Mouse (Mus musculus): Measurements from ENCODE around the gene Gm20388.

The Gm20388 gene

DNA sequence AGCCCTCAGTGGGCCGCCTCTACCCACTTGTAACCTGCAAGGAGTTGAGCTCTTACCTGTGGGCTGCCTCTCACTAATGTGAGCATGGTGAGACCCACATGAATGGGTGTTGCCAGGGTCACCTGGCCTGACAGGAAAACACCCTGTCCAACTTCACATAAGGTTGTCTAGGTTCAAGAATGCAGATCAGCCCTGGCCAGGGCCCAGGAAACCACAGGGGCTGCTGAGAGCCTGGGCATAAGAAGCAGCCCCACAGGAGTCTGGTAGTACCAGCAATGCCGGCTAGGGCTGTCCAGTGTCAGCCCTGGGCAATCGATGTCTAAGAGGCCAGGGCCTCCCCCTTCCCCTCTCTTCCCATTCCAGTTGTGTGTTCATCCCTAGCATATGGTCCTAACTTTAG, 2377.7 kb downstream of the Gm20388 start:
- no peak for DNase-seq (ENCODE audit: low spot score in 2 of 2)

DNA sequence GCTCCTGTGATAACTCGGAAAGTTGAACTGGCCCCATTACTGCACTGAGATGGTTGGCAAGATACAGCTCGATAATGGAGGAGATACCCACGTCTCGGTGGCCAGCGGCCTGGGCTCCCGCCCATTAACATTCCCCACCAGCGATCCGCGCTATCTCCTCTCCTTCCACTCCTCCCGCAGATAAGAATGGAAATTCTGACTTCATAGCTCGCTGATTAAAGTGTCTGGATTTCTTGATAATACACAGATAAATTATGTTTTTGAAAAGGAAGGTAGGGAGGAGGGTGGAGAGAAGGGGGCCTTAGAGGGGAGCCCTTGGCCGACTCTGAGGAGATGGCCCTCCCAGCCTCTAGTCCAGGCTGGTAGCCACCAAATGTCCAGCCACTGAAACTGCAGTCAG, 2380.4 kb downstream of the Gm20388 start:
- no peak for DNase-seq (ENCODE audit: low spot score in 2 of 2)

DNA sequence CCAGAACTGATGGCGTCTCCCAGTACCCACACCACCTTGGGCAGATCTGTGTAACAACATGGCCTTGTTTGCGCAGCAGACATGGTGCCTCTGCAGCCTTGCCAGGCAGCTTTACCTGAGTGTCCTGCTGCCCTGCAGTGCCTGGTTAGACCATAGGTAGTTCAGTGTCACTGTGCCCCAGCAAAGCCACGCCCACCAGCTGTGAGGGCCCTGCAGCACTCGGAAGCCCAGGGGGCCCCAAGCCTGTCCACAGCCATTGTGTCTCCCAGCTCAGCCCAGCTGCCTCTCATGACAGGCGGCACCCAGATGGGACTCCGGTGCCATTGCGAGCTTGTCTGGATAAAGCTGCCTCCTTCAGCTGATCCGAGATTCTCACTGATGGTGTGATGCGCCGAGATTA, 2380.9 kb downstream of the Gm20388 start:
- DNase-seq (ENCODE audit: low spot score in 2 of 2): no peak

DNA sequence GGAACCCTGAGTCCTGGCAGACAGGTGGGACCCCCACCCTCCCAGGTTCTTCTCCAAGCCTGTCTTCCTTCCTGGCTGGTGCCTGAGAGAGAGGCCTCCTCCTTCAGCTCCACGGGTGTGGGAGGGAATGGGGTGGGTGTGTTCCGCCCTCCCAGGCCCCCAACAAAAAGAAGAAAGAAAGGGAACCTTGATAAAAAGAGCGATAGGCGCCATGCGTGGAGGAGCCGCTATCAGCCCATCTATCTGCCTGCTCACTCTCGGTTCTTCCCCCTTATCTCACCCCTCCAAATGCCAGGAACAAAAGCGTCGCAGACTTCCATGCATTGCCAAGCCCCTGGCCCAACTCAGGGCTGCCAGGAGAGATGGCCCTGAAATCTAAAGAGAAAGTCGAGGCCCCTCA, 2382.8 kb downstream of the Gm20388 start:
- DNase-seq (ENCODE audit: low spot score in 2 of 2): no peak

DNA sequence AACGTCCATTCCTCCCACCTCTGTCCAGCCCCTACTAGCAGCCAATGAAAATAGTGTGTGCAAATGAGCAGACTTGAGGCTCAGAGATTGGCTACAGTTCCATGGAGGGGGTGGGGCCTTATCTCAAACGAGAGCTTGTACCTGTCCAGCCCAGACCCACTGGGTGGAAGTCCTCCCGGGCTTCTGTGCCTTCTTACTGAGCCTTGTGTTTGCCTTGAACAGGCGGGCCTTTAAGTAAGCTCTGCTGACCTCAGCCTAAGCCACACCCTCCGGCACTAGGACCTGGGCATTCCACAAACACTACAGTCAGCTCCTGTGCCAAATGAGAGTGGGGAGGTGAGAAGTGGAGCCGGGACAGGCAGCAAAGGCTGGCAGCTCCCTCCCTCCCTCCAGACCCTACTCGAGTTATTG, 2383.6 kb downstream of the Gm20388 start:
- DNase-seq (ENCODE audit: low spot score in 2 of 2): no peak

DNA sequence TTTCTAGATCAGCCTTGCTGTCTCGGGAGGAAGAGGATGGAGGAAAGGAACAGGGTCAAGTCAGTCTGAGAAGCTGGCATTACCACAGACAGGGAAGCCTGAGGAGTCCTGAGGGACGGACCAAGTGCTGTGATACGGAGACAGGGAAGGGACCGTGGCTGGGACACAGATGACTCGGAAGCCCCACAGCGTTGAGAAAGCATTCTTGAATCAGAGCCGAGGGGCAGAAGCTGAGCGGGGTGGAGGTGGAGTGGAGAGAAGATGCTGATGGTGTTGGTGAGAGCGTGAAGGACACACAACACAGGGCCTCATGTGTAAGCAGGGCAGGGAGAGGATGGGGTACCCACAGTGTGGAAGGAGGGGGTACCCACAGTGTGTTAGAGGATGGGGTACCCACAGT, 2384.7 kb downstream of the Gm20388 start:
- no peak for DNase-seq (ENCODE audit: low spot score in 2 of 2)

DNA sequence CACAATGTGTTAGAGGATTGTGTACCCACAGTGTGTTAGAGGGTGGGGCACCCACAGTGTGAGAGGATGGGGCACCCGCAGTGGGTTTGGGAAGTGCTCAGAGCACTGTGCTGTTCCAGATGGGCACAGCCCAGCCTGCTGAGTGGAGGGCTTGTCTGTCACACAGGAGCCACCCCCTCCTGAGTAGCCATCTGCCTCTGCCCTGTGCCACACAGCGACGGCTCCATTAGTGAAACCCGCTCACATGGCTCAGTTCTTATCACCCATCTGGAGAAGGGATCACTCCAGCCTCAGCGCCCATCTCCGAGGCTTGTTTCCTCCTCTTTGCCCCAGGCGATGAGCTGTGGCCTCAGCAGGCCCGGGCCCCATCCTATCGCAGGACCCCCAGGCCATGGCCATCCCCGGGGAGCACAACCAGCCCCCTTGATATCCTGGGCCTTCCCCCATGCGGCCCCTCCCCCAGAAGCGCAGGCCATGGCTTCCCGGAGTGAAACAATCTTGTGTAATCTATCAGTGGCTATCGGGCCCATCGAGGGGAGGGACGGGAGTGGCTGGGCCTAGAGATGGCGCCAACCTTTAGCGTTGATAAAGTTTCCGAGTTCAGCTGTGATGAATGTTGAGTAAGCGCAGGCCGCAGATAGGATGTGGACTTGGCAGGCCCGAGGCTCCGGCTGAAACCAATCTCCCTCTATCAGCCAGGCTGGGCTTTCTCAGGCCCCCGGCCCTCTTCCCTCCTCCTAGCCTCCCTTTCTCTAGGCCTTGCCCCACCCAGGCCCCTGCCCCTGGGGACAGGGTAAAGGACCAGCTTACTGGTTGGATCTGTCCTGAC, 2385.7 kb downstream of the Gm20388 start:
- no peak for DNase-seq (ENCODE audit: low spot score in 2 of 2)

DNA sequence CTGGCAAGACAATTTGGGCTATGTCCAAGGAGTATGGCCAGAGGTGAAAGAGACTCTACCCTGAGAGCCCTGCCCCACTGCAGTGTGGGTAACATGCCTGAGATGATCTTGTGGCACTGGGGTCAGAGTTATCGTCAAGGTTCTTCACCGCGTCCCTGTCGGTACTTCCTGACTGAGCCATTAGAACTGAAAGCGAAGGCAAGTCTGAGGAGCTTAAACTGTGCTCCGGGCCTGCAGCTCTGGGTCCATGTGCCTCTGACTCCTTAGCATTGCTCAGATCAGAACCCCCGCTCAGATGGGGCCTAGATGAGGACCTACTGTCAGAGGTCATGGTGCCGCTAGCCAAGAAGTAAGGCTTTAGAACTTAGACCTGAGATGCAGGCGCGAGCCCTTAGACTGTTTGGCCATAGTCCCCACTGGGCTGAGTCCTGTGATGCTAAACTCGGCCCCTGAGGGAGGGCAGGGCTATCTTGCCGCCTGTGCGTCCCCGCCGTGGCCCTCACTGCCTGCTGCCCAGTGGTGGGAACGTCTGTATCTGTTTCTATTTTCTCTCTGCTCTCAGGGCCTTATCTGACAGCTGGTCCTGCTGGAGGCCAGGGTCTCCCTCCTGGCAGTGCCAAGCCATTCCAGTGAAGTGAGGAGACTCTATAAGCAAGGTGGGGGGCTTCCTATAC, 2389.1 kb downstream of the Gm20388 start:
- DNase-seq (ENCODE audit: low spot score in 2 of 2): no peak

DNA sequence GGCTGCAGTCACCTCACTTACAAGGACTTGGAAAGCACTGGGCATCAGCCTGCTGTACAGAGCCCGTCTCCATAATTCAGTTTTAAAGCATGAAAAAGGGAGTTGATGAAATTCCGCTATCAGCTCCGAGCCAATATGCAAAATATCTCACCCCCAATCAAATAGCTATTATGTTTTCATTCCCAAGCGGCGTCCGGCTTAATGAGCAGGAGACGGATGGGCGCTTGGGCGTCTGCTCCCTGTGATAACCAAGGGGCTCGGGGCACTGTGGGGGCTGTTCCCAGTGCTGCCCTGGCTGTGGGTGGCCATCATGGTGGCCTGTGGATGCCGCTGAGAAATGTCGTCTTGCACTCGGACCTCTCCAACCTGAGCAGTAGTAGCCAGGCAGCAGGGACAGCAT, 2390.4 kb downstream of the Gm20388 start:
- no peak for DNase-seq (ENCODE audit: low spot score in 2 of 2)

DNA sequence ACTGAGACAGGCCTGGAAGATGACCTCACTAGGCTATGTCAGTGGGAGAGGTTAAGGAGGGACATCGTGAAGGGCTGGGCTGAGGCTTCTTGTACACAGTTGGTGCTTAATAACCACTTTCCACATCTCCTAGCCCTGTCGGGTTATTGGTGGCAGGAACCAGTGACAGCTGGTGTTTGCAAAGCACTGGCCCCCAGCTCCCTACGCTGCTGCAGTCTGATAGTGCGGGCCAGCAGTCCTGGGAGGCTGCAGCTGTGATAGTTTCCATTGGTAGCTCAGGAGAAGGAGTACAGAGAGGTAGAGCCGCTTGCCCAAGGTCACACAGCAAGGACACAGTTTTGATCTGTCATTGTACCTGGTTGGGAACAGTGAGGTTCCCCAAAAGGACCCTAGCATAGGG, 2391.2 kb downstream of the Gm20388 start:
- DNase-seq (ENCODE audit: low spot score in 2 of 2): no peak

DNA sequence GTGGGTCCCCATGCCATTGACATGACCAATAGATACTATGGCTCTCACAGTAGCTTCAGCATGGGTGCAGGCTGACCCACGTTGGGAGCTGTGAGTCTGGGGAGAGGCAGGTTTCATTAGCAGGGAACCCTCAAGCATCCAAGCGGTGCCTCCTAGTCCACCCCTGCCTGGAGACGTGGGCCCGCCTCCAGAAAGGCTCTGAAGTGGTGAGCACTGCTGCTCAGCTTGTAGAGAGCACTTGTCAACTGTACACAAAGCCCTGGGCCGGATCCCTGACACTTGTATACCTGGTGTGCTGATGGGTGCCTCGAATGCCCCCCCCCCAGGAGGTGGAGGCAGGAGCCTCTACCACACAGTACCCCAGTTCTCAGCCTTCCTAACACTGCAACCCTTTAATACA, 2392.8 kb downstream of the Gm20388 start:
- DNase-seq (ENCODE audit: low spot score in 2 of 2): no peak

DNA sequence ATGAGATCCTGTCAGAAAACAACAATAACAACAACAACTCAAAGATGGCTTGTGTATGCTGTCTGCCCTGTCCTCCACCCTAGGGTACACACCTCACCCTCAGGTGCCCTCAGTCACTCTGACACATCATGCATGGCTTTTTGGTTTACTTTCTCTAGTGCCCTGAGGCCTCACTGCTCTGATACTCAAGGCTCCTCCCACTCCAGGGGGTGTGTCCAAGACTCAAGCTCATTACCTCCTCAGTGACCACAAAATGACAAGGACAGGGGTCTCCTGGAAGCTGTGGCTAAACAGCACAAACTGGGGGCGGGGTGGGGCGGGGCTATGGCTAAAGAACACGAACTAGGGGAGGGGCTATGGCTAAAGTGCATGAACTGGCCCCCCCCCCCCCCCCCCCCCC, 2393.4 kb downstream of the Gm20388 start:
- DNase-seq (ENCODE audit: low spot score in 2 of 2): no peak

DNA sequence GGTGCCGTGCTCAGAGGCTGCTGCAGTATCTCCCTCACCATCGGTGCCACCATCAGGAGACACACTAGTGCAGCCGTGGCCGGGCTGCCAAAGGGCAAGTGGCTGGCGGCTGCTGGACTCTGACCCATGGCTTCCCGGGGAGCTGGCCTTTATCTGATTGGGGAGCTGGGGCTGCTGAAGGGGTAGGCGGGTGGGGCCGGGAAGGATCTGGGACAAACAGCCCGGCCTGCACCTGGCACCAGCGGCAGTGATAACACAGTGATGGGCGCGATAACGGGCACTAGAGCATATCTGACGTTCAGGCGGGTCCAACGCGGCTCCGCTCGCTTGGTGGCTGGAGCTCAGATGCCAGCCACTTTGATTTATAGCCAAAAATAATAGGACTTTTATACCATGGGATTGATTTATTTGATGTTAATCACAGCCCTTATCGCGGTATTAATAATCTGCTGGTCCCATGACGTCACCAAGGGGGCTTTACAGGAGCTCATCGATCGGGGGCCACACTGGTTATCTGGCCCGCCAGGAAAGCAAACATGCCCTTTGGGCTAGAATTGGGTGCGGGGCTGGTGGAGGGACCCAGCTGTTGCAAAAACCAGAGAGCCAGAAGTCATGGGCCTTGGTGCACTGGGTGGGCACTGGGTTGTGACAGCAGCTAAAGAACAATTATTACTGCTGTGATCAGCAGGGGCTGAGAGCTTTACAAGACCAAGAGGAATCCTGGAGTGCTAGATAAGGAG, 2396.2 kb downstream of the Gm20388 start:
- no peak for DNase-seq (ENCODE audit: low spot score in 2 of 2)

DNA sequence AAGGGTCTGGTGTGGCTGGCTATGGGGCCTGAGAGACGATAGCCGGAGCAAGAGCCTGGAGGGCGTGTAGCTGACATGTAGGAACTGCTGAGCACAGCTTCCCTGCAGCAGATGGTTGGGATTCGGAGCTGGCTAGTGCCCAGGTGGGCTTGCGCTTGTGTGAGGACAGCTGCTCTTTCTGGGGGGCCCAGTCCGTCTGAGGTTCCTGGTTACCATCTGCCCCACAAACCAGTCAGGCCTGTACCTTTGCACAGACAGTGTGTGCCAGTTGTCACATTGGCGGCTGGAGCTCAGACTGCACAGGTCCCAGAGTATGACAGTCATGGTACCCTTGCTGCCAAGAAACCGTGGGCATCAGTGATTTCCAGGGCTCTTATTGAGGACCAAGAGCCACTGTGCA, 2397.2 kb downstream of the Gm20388 start:
- no peak for DNase-seq (ENCODE audit: low spot score in 2 of 2)

DNA sequence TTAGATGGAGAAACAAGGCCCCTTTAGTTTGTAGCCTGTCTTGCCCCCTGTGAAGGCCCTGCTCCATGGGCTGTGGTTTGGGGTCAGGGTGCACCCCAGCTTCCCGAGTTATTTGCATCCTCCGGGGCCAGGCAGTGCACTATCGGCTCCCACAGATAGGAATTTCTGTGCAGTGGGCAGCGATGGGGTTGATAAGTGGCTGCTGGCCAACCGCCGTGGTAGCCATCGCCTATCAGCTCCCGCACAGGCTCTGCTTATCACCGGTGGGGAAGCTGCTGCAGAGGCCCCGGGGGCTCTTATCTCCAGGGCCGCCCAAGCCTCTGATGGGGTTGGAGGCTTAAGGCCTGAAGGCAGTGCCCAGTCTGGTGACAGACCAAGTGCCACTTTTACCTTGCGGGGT, 2398.6 kb downstream of the Gm20388 start:
- no peak for DNase-seq (ENCODE audit: low spot score in 2 of 2)

DNA sequence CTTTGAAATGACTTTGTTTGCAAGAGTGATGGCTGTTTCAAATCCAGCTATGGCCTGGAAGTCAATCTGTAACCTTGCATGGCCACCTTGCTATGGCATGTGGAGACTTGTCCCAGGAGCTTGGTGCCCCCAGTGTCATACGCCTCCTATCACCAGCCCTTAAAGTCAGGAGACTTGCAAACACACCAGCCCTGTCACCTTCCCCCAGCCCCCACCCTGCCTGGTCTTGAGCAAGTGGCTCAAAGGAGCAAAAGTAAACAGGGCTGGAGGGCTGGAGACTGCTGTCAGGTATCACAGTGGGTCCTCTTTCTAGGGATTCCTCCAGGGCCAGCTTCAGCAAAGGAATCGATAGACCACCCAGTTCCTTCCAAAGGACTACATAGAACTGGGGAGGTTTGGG, 2400.5 kb downstream of the Gm20388 start:
- DNase-seq (ENCODE audit: low spot score in 2 of 2): no peak

DNA sequence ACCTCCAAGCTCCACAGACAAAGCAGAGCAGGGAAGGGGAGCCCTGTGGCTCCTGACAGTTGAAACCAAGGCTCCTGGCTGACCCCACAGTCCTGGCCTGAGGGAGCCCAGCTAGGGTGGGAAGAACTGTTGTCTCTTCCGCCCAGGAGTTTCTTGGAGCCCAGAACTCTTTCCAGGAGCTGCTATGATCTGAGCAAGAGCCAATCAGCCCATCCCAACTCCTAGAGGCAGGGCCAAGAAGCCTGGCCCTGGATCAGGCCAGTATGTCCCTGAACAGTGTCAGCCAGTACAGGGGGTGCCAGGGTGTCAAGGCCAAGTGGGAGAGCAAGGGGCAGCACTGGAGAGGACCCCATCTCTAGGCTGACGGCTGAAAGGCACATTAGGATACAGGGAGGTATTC, 2401.9 kb downstream of the Gm20388 start:
- no peak for DNase-seq (ENCODE audit: low spot score in 2 of 2)

DNA sequence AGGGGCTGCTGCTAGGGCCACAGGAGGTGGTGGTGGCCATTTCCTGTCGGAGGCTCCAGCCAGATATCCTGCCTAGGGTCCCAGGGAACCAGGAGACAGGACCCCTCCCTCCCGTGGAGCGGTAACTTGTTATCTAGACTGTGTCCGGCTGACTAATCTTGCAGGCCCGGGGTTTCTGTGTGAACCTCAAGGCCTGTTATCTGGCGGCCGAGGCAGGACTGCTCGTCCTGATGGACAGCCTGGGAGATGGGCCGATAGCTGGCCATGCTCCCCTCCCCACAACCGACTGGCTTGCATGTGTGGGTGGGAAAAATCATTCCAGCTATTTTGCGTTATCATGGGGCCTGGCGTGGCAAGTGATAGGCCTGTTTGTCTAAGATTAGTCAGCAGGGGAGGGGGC, 2402.7 kb downstream of the Gm20388 start:
- DNase-seq (ENCODE audit: low spot score in 2 of 2): no peak

DNA sequence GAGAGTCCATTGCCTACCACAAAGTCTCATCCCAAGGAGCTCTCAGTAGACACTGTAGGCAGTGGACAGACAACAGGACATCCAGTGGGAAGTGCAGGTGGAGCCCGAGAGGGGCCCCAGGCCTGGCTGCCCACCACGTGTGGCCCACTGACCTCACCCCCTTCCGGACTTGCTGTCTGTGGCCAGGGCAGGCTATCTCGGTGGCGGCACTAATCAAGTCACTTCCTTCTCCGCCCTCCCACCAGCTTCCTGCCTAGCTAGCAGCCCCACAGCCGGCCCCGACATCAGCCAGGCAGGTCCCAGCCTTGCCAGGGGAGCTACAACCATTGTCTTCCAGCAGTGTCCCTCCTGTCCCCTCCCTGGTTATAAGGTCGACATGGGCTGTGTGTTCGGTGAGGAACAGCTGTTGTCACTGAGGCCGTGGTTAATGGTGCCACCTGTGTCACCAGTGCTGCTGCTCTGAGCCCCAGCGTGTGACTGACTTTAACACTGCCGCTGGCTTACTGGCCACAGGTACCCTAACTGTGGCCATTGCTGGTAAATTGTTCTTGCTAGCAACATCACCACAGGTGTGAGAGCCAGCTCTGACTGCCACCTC, 2404.4 kb downstream of the Gm20388 start:
- DNase-seq (ENCODE audit: low spot score in 2 of 2): no peak

DNA sequence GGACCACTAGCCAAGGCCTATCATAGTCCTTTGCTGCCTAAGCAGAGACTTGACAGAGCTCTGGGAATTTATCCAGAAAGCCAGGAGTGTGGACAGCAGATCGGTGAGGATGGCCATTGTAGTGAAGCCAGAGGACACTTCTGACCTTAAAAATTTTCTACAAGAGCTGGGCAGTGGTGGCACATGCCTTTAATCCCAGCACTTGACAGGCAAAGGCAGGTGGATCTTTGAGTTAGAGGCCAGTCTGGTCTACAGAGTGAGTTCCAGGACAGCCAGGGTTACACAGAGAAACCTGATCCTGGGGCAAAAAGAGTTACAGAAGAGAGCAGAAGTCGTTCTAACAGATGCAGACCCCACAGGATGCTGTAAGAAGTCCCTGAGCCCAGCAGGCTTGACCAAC, 2405.8 kb downstream of the Gm20388 start:
- no peak for DNase-seq (ENCODE audit: low spot score in 2 of 2)

DNA sequence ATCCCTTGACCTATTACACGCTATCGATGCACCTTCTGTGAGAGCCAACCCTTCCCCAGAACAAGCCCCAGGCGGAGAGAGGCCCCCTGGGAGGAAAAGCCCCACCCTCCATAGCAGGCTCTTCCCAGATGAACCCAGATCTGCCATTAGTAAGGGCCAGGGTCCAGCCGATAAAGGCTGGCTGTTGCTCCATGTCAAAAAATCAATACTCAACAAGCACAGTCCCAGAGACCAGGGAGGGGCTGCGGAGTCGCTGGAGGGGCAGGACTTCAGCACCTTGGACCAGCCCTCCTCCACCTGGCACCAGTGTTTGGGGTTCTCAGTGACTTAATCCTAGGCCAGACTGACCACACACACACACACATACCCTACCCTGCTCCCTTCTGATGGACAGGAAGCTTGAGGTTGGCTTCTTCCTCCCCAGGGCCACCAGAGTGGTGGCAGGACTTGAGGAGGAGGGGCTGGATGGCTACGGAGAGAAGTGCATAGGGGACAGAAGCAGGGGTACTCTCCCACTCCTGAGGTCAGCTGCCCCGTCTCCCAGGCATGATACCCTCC, 2407.4 kb downstream of the Gm20388 start:
- DNase-seq (ENCODE audit: low spot score in 2 of 2): no peak

Measured in right cerebral cortex, postnatal 36 days (tissue).